Mouse (Mus musculus): ENCODE data around the gene Galnt16. TPM values are rescaled to one million over a fixed set of nuclear protein-coding genes. Genes with fewer than 3 reads are reported as not detected.

Galnt16 gene
- total RNA-seq, 1 experiment: 1.9 TPM

GRCm38 (mm10) chr12:80549646-80550045, 31.6 kb downstream of the Galnt16 start:
- Histone ChIP-seq H3K27ac (ENCODE audit: insufficient read depth, low read depth, low read length, poor library complexity, severe bottlenecking) (no peak overlapping the region), H3K9me3 (ENCODE audit: control insufficient read depth, insufficient read depth, low read depth, low read length) (no peaks in the 10 kb centered on the region), H3K4me3 (ENCODE audit: insufficient read depth in 1 of 2, low read depth in 1 of 2, low read length in 2 of 2, poor library complexity in 1 of 2, severe bottlenecking in 1 of 2) (no peak overlapping the region), H3K4me1 (ENCODE audit: control insufficient read depth in 2 of 2, insufficient read depth in 2 of 2, low read length in 2 of 2, poor library complexity in 1 of 2) (peaks cover 2 to 4% of the 10 kb centered on the region in 2 experiments; a peak in 3 of 4 replicates), H3K36me3 (ENCODE audit: control insufficient read depth, insufficient read depth, low read length, poor library complexity, severe bottlenecking) (no peaks in the 10 kb centered on the region), H3K9ac (ENCODE audit: insufficient read depth, low read depth, low read length, poor library complexity, severe bottlenecking) (no peak overlapping the region)
- TF ChIP-seq CHD2 (IDR thresholded peaks at IDR 0.05; ENCODE audit: low read depth, low read length) (no peak), MAFK (IDR thresholded peaks at IDR 0.05; ENCODE audit: insufficient read depth, low read depth, low read length) (no peak), ZC3H11A (IDR thresholded peaks at IDR 0.05; ENCODE audit: borderline replicate concordance, low read depth, low read length) (no peak)
- in situ Hi-C loops (cut with MboI; ENCODE audit: low sequenced_read_pairs in 2 of 2, unreplicated experiment in 2 of 2): no loop called here
- no peak for DNase-seq (ENCODE audit: low read depth, low spot score)

GRCm38 (mm10) chr12:80553157-80553556, 35.1 kb downstream of the Galnt16 start:
- DNase-seq (ENCODE audit: low read depth, low spot score): no peak
- Histone ChIP-seq H3K27ac (ENCODE audit: insufficient read depth, low read depth, low read length, poor library complexity, severe bottlenecking) (no peak overlapping the region), H3K36me3 (ENCODE audit: control insufficient read depth, insufficient read depth, low read length, poor library complexity, severe bottlenecking) (no peaks in the 10 kb centered on the region), H3K4me3 (ENCODE audit: insufficient read depth in 1 of 2, low read depth in 1 of 2, low read length in 2 of 2, poor library complexity in 1 of 2, severe bottlenecking in 1 of 2) (no peak overlapping the region), H3K9ac (ENCODE audit: insufficient read depth, low read depth, low read length, poor library complexity, severe bottlenecking) (no peak overlapping the region), H3K9me3 (ENCODE audit: control insufficient read depth, insufficient read depth, low read depth, low read length) (no peaks in the 10 kb centered on the region), H3K4me1 (ENCODE audit: control insufficient read depth in 2 of 2, insufficient read depth in 2 of 2, low read length in 2 of 2, poor library complexity in 1 of 2) (peaks cover 2 to 4% of the 10 kb centered on the region in 2 experiments; a peak in 3 of 4 replicates)
- TF ChIP-seq ZNF384 (IDR thresholded peaks at IDR 0.05; ENCODE audit: low read depth, low read length) (no peak), HCFC1 (IDR thresholded peaks at IDR 0.05; ENCODE audit: borderline replicate concordance, insufficient read depth, low read length) (no peak), MAFK (IDR thresholded peaks at IDR 0.05; ENCODE audit: insufficient read depth, low read depth, low read length) (no peak), CHD2 (IDR thresholded peaks at IDR 0.05; ENCODE audit: low read depth, low read length) (no peak), ZC3H11A (IDR thresholded peaks at IDR 0.05; ENCODE audit: borderline replicate concordance, low read depth, low read length) (no peak)
- in situ Hi-C loops (cut with MboI; ENCODE audit: low sequenced_read_pairs in 2 of 2, unreplicated experiment in 2 of 2): no loop called here

GRCm38 (mm10) chr12:80554312-80554711, 36.2 kb downstream of the Galnt16 start:
- no peak overlapping the region for H3K4me3 ChIP-seq (ENCODE audit: insufficient read depth in 1 of 2, low read depth in 1 of 2, low read length in 2 of 2, poor library complexity in 1 of 2, severe bottlenecking in 1 of 2)
- in situ Hi-C loops (cut with MboI; ENCODE audit: low sequenced_read_pairs in 2 of 2, unreplicated experiment in 2 of 2): no loop called here
- TF ChIP-seq CHD2 (IDR thresholded peaks at IDR 0.05; ENCODE audit: low read depth, low read length) (no peak), MAFK (IDR thresholded peaks at IDR 0.05; ENCODE audit: insufficient read depth, low read depth, low read length) (no peak)

GRCm38 (mm10) chr12:80561904-80562303, 43.8 kb downstream of the Galnt16 start:
- Histone ChIP-seq H3K4me3 (ENCODE audit: insufficient read depth in 1 of 2, low read depth in 1 of 2, low read length in 2 of 2, poor library complexity in 1 of 2, severe bottlenecking in 1 of 2) (no peak overlapping the region), H3K9me3 (ENCODE audit: control insufficient read depth, insufficient read depth, low read depth, low read length) (no peaks in the 10 kb centered on the region), H3K36me3 (ENCODE audit: control insufficient read depth, insufficient read depth, low read length, poor library complexity, severe bottlenecking) (no peaks in the 10 kb centered on the region), H3K27ac (ENCODE audit: insufficient read depth, low read depth, low read length, poor library complexity, severe bottlenecking) (no peak overlapping the region), H3K4me1 (ENCODE audit: control insufficient read depth in 2 of 2, insufficient read depth in 2 of 2, low read length in 2 of 2, poor library complexity in 1 of 2) (no peaks in the 10 kb centered on the region), H3K9ac (ENCODE audit: insufficient read depth, low read depth, low read length, poor library complexity, severe bottlenecking) (no peak overlapping the region)
- no peak for DNase-seq (ENCODE audit: low read depth, low spot score)
- TF ChIP-seq ZC3H11A (IDR thresholded peaks at IDR 0.05; ENCODE audit: borderline replicate concordance, low read depth, low read length): no peak
- no peak for TF ChIP-seq HCFC1 (IDR thresholded peaks at IDR 0.05; ENCODE audit: borderline replicate concordance, insufficient read depth, low read length)
- TF ChIP-seq CHD2 (IDR thresholded peaks at IDR 0.05; ENCODE audit: low read depth, low read length): no peak
- no peak for TF ChIP-seq MAFK (IDR thresholded peaks at IDR 0.05; ENCODE audit: insufficient read depth, low read depth, low read length)
- no peak for TF ChIP-seq ZNF384 (IDR thresholded peaks at IDR 0.05; ENCODE audit: low read depth, low read length)
- in situ Hi-C loops (cut with MboI; ENCODE audit: low sequenced_read_pairs in 2 of 2, unreplicated experiment in 2 of 2): no loop called here

More at GRCm38 (mm10) chr12:80554312-80554711, 36.2 kb downstream of the Galnt16 start:
- Histone ChIP-seq H3K36me3 (ENCODE audit: control insufficient read depth, insufficient read depth, low read length, poor library complexity, severe bottlenecking) (no peaks in the 10 kb centered on the region), H3K9ac (ENCODE audit: insufficient read depth, low read depth, low read length, poor library complexity, severe bottlenecking) (no peak overlapping the region), H3K4me1 (ENCODE audit: control insufficient read depth in 2 of 2, insufficient read depth in 2 of 2, low read length in 2 of 2, poor library complexity in 1 of 2) (peaks cover 2 to 4% of the 10 kb centered on the region in 2 experiments; a peak in 3 of 4 replicates), H3K27ac (ENCODE audit: insufficient read depth, low read depth, low read length, poor library complexity, severe bottlenecking) (no peak overlapping the region), H3K9me3 (ENCODE audit: control insufficient read depth, insufficient read depth, low read depth, low read length) (no peaks in the 10 kb centered on the region)
- no peak for DNase-seq (ENCODE audit: low read depth, low spot score)

GRCm38 (mm10) chr12:80562793-80563192, 44.7 kb downstream of the Galnt16 start:
- in situ Hi-C loops (cut with MboI; ENCODE audit: low sequenced_read_pairs in 2 of 2, unreplicated experiment in 2 of 2): no loop called here
- Histone ChIP-seq H3K4me3 (ENCODE audit: insufficient read depth in 1 of 2, low read depth in 1 of 2, low read length in 2 of 2, poor library complexity in 1 of 2, severe bottlenecking in 1 of 2) (no peak overlapping the region), H3K9me3 (ENCODE audit: control insufficient read depth, insufficient read depth, low read depth, low read length) (no peaks in the 10 kb centered on the region), H3K4me1 (ENCODE audit: control insufficient read depth in 2 of 2, insufficient read depth in 2 of 2, low read length in 2 of 2, poor library complexity in 1 of 2) (no peaks in the 10 kb centered on the region), H3K36me3 (ENCODE audit: control insufficient read depth, insufficient read depth, low read length, poor library complexity, severe bottlenecking) (no peaks in the 10 kb centered on the region), H3K27ac (ENCODE audit: insufficient read depth, low read depth, low read length, poor library complexity, severe bottlenecking) (no peak overlapping the region), H3K9ac (ENCODE audit: insufficient read depth, low read depth, low read length, poor library complexity, severe bottlenecking) (no peak overlapping the region)
- TF ChIP-seq CHD2 (IDR thresholded peaks at IDR 0.05; ENCODE audit: low read depth, low read length): no peak
- no peak for TF ChIP-seq MAFK (IDR thresholded peaks at IDR 0.05; ENCODE audit: insufficient read depth, low read depth, low read length)
- TF ChIP-seq HCFC1 (IDR thresholded peaks at IDR 0.05; ENCODE audit: borderline replicate concordance, insufficient read depth, low read length): no peak
- TF ChIP-seq ZC3H11A (IDR thresholded peaks at IDR 0.05; ENCODE audit: borderline replicate concordance, low read depth, low read length): no peak
- no peak for TF ChIP-seq ZNF384 (IDR thresholded peaks at IDR 0.05; ENCODE audit: low read depth, low read length)
- DNase-seq (ENCODE audit: low read depth, low spot score): no peak

All from ES-E14 (cell line).